Mouse (Mus musculus) thymus, adult 2 months (tissue): ENCODE results near the gene Atp8a2.

Experiments
- CTCF ChIP-seq: fragments of 200-500 bp; IDR thresholded peaks from 2 replicates; pipeline ENCODE4 v1.5.1; 2012; ENCODE audit warnings: mild to moderate bottlenecking, control low read depth, low read length, moderate library complexity, borderline replicate concordance; ENCODE audit not compliant: control insufficient read depth, poor library complexity, insufficient read depth; ENCODE audit errors: extremely low read depth
- POLR2A ChIP-seq: fragments of 200-500 bp; IDR thresholded peaks from 2 replicates; pipeline ENCODE4 v1.6.1; 2012; ENCODE audit warnings: mild to moderate bottlenecking, low read length, control low read depth, moderate library complexity; ENCODE audit not compliant: control insufficient read depth, poor library complexity, insufficient read depth; ENCODE audit errors: extremely low read depth

DNA sequence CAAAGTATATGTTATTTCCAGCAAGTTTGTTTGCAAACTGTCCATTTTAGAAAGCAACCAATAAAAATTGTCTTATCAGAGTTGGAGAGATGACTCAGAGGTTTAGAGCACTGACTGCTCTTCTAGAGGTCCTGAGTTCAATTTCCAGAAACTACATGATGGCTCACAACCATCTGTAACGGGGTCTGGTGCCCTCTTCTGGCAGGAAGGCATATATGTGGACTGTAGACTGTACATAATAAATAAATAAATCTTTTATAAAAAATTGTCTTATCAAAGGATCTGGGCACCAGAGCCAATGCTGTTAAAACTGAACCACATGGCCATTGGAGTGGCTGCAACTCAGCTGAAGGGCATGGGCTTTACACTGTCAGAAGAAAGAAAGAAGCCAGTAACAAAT, 606.4 kb downstream of the Atp8a2 start:
- TF ChIP-seq POLR2A (no peak), CTCF (no peak)
